Mouse (Mus musculus) olfactory bulb, adult 2 months (tissue): ENCODE results near the gene Mrpl52. TPM values are rescaled to one million over a fixed set of nuclear protein-coding genes. Genes with fewer than 3 reads are reported as not detected.

Source experiments
- H3K27ac ChIP-seq: fragments of 200-500 bp; 2 replicates; pipeline ENCODE4 v1.5.1; 2012; ENCODE audit warnings: low read depth, low read length; ENCODE audit not compliant: insufficient read depth
- H3K4me1 ChIP-seq: fragments of 200-500 bp; 2 replicates; pipeline ENCODE4 v1.6.1; 2012; ENCODE audit warnings: low read length; ENCODE audit not compliant: control insufficient read depth, insufficient read depth
- H3K4me3 ChIP-seq: fragments of 200-500 bp; 2 replicates; pipeline ENCODE4 v1.5.1; 2012; ENCODE audit warnings: mild to moderate bottlenecking, low read depth, low read length, moderate library complexity; ENCODE audit not compliant: insufficient read depth
- CTCF ChIP-seq: fragments of 200-500 bp; IDR thresholded peaks from 2 replicates; pipeline ENCODE4 v1.5.1; 2012; ENCODE audit warnings: low read depth, mild to moderate bottlenecking, low read length, moderate library complexity; ENCODE audit not compliant: insufficient read depth
- POLR2A ChIP-seq: fragments of 200-500 bp; IDR thresholded peaks from 2 replicates; pipeline ENCODE4 v1.6.1; 2012; ENCODE audit warnings: mild to moderate bottlenecking, low read depth, low read length, moderate library complexity; ENCODE audit not compliant: insufficient read depth
- WGBS: fragments of 180-500 bp; shearing (Covaris S2); methylation state at CpG from one replicate; pipeline ENCODE4 v1.1.7; 2018; 5-methylcytosine and 5-hydroxymethylcytosine counted together
- polyA plus RNA-seq: library from polyadenylated mRNA; stranded (reverse); fragments of >200 nt; gene quantifications from 2 replicates; pipeline ENCODE4 v1.2.4, GENCODE M21; 2012; ENCODE audit warnings: low replicate concordance; ENCODE audit not compliant: missing spikeins, insufficient read depth, insufficient read length

The Mrpl52 gene
- polyA plus RNA-seq, 1 experiment: not detected

- peaks cover 4% of the 10 kb centered on the region for H3K4me1 ChIP-seq
- no peak overlapping the region for H3K27ac ChIP-seq
- no peak for TF ChIP-seq CTCF
- no peak for TF ChIP-seq POLR2A
- H3K4me3 ChIP-seq: no peak overlapping the region
- 80% methylated on average over 9 of the region's 9 CpGs for WGBS
Observed at GRCm38 (mm10) chr14:54453566-54453965, 26.9 kb downstream of the Mrpl52 start.

GRCm38 (mm10) chr14:54454669-54455528 is 28.2 kb downstream of the Mrpl52 start:
- Histone ChIP-seq H3K4me1 (no peaks in the 10 kb centered on the region), H3K4me3 (no peak overlapping the region), H3K27ac (no peak overlapping the region)
- WGBS: 87% methylated on average over 11 of the region's 11 CpGs
- TF ChIP-seq CTCF (no peak), POLR2A (no peak)

GRCm38 (mm10) chr14:54457907-54458569 is 31.3 kb downstream of the Mrpl52 start:
- 89% methylated on average over 14 of the region's 14 CpGs for WGBS
- Histone ChIP-seq H3K4me3 (no peak overlapping the region), H3K4me1 (no peaks in the 10 kb centered on the region), H3K27ac (no peak overlapping the region)
- TF ChIP-seq POLR2A: no peak
- no peak for TF ChIP-seq CTCF

GRCm38 (mm10) chr14:54462146-54462545 is 35.4 kb downstream of the Mrpl52 start:
- Histone ChIP-seq H3K27ac (no peak overlapping the region), H3K4me3 (no peak overlapping the region), H3K4me1 (peaks cover 3% of the 10 kb centered on the region; the same call in 1 of the 2 replicates)
- TF ChIP-seq CTCF (no peak), POLR2A (no peak)
- 83% methylated on average over 4 of the region's 4 CpGs for WGBS

GRCm38 (mm10) chr14:54463108-54463958 is 36.6 kb downstream of the Mrpl52 start:
- TF ChIP-seq POLR2A: no peak
- no peak for TF ChIP-seq CTCF
- H3K27ac ChIP-seq: no peak overlapping the region
- 14% methylated on average over 12 of the region's 12 CpGs for WGBS
- H3K4me3 ChIP-seq: peak overlapping the region; percentile 88
- peaks cover 3% of the 10 kb centered on the region; the same call in 1 of the 2 replicates for H3K4me1 ChIP-seq

- TF ChIP-seq CTCF (no peak), POLR2A (no peak)
- WGBS: under 1% methylated on average over 35 of the region's 35 CpGs
- H3K27ac ChIP-seq: no peak within 1 kb of the TSS
- H3K4me1 ChIP-seq: peaks cover 3% of the 10 kb centered on the region; the same call in 1 of the 2 replicates
- H3K4me3 ChIP-seq: peak within 1 kb of the TSS; percentile 88
Observed at GRCm38 (mm10) chr14:54463959-54464292, 37.2 kb downstream of the Mrpl52 start, which contains the start of gene Lrp10. Gene Lrp10, plus strand, starts transcription at chr14:54464137.

- Histone ChIP-seq H3K27ac (no peak overlapping the region), H3K4me1 (peaks cover 3% of the 10 kb centered on the region; the same call in 1 of the 2 replicates), H3K4me3 (peak overlapping the region; percentile 88)
- no peak for TF ChIP-seq POLR2A
- TF ChIP-seq CTCF: 0 out of 2 replicates have a peak, but pooled peaks have one; percentile 18
- 1% methylated on average over 54 of the region's 57 CpGs for WGBS
Observed at GRCm38 (mm10) chr14:54464293-54465005, 37.7 kb downstream of the Mrpl52 start.

- TF ChIP-seq POLR2A (no peak), CTCF (no peak)
- H3K4me3 ChIP-seq: no peak overlapping the region
- WGBS: 95% methylated on average over 2 of the region's 2 CpGs
- peaks cover 8% of the 10 kb centered on the region for H3K4me1 ChIP-seq
- H3K27ac ChIP-seq: no peak overlapping the region
Observed at GRCm38 (mm10) chr14:54471467-54471866, 44.8 kb downstream of the Mrpl52 start.

- Histone ChIP-seq H3K27ac (no peak overlapping the region), H3K4me3 (no peak overlapping the region), H3K4me1 (peaks cover 13% of the 10 kb centered on the region)
- WGBS: 47% methylated on average over 5 of the region's 5 CpGs
- TF ChIP-seq POLR2A: no peak
- TF ChIP-seq CTCF: no peak
Observed at GRCm38 (mm10) chr14:54472671-54473070, 46.0 kb downstream of the Mrpl52 start.
